Mouse (Mus musculus) left cerebral cortex, adult 6 months (tissue): Measurements from ENCODE around the gene BC051142. TPM values are rescaled to one million over a fixed set of nuclear protein-coding genes. Genes with fewer than 3 reads are reported as not detected.

Source experiments
- long read RNA-seq, 2 experiments: library from polyadenylated mRNA; unstranded; transcript quantifications; one replicate each; pipeline ENCODE4 v2.0.0; 2019 to 2020
- polyA plus RNA-seq: library from polyadenylated mRNA; unstranded; fragments of <200 nt; fragmentation: Nextera tagmentation; gene quantifications from 2 replicates; pipeline ENCODE4 v1.2.3, GENCODE M21; 2021

BC051142 gene
- polyA plus RNA-seq, result 0.48 and 0.95 TPM in 2 replicates
- long read RNA-seq, experiment 1, partial matches to known transcripts, result 0 of 1 reads
- long read RNA-seq, experiment 1, other reads (novel, unspliced or antisense), result 1 of 1 reads
- long read RNA-seq, experiment 2, result 0 reads

GRCm38 (mm10) chr17:34398711-34399393 lies at the start of gene BC051142:
Gene BC051142 (plus strand): TSS chr17:34398820.

GRCm38 (mm10) chr17:34354539-34354938 lies 44.1 kb upstream of the BC051142 start, which contains the start of gene Btnl2:
Gene Btnl2 (plus strand): TSS chr17:34354822.

GRCm38 (mm10) chr17:34376847-34377246 lies 21.8 kb upstream of the BC051142 start, which contains the start of gene Btnl1:
Gene Btnl1 (plus strand): TSS chr17:34377132.

GRCm38 (mm10) chr17:34477238-34478013 lies 78.8 kb downstream of the BC051142 start, which contains the start of gene Btnl4:
Gene Btnl4 (minus strand): TSS chr17:34477318.

Other genes with a start within 250 kb of the BC051142 start
- 4.0 and 4.2 TPM in 2 replicates for gene H2-DMb1, start 245.7 kb upstream of the BC051142 start, polyA plus RNA-seq
- gene Tap1, start 211.3 kb upstream of the BC051142 start, polyA plus RNA-seq, result 2.2 and 2.8 TPM in 2 replicates
- gene Psmb9, start 211.1 kb upstream of the BC051142 start, polyA plus RNA-seq, result 8.1 and 8.5 TPM in 2 replicates
- 21.0 and 24.6 TPM in 2 replicates for gene Psmb8, start 201.1 kb upstream of the BC051142 start, polyA plus RNA-seq
- 5.6 and 6.8 TPM in 2 replicates for gene Tap2, start 195.3 kb upstream of the BC051142 start, polyA plus RNA-seq
- 0.55 and 1.3 TPM in 2 replicates for gene H2-Ob, start 159.9 kb upstream of the BC051142 start, polyA plus RNA-seq
- 7.2 and 13.6 TPM in 2 replicates for gene H2-Ab1, start 141.1 kb upstream of the BC051142 start, polyA plus RNA-seq
- gene H2-Aa, start 111.0 kb upstream of the BC051142 start, polyA plus RNA-seq, result 3.1 and 6.3 TPM in 2 replicates
- 4.5 and 6.5 TPM in 2 replicates for gene H2-Eb1, start 93.0 kb upstream of the BC051142 start, polyA plus RNA-seq
- gene H2-Eb2, start 73.2 kb upstream of the BC051142 start, polyA plus RNA-seq, result not detected in 2 replicates
- not detected in 2 replicates for gene Btnl2, start 44.0 kb upstream of the BC051142 start, polyA plus RNA-seq
- not detected in 2 replicates for gene Btnl1, start 21.7 kb upstream of the BC051142 start, polyA plus RNA-seq
- gene Btnl4, start 78.5 kb downstream of the BC051142 start, polyA plus RNA-seq, result not detected in 2 replicates
- gene Btnl6, start 118.5 kb downstream of the BC051142 start, polyA plus RNA-seq, result not detected in 2 replicates
- gene Notch4, start 165.4 kb downstream of the BC051142 start, polyA plus RNA-seq, result 0.38 and 2.3 TPM in 2 replicates
- gene Gpsm3, start 191.0 kb downstream of the BC051142 start, polyA plus RNA-seq, result 0.33 and 1.7 TPM in 2 replicates
- 1.8 and 4.5 TPM in 2 replicates for gene Pbx2, start 192.4 kb downstream of the BC051142 start, polyA plus RNA-seq
- gene Ager, start 199.0 kb downstream of the BC051142 start, polyA plus RNA-seq, result 0.64 and 0.85 TPM in 2 replicates
- gene Rnf5, start 204.9 kb downstream of the BC051142 start, polyA plus RNA-seq, result 171 and 196 TPM in 2 replicates
- gene Agpat1, start 205.4 kb downstream of the BC051142 start, polyA plus RNA-seq, result 68.0 and 88.2 TPM in 2 replicates
- gene Egfl8, start 217.2 kb downstream of the BC051142 start, polyA plus RNA-seq, result 4.0 and 4.1 TPM in 2 replicates
- gene Ppt2, start 229.7 kb downstream of the BC051142 start, polyA plus RNA-seq, result 6.5 and 13.9 TPM in 2 replicates
- 12.4 and 24.5 TPM in 2 replicates for gene Prrt1, start 230.7 kb downstream of the BC051142 start, polyA plus RNA-seq
- 15.4 and 17.0 TPM in 2 replicates for gene Fkbpl, start 245.9 kb downstream of the BC051142 start, polyA plus RNA-seq
- gene Atf6b, start 248.3 kb downstream of the BC051142 start, polyA plus RNA-seq, result 25.6 and 45.1 TPM in 2 replicates